Mouse (Mus musculus) brain, embryonic 18.5 days (tissue): ENCODE data around the gene Pemt.
"Not testable (repeated sequence)": the region's sequence is repeated elsewhere in the genome, so short reads cannot be mapped to it uniquely, and the experiment has no call there.

Source experiments
- DNase-seq: peaks from one replicate; pipeline ENCODE4 v3.0.0-alpha.2; 2012; ENCODE audit warnings: low read depth, low spot score

The Pemt gene

DNA sequence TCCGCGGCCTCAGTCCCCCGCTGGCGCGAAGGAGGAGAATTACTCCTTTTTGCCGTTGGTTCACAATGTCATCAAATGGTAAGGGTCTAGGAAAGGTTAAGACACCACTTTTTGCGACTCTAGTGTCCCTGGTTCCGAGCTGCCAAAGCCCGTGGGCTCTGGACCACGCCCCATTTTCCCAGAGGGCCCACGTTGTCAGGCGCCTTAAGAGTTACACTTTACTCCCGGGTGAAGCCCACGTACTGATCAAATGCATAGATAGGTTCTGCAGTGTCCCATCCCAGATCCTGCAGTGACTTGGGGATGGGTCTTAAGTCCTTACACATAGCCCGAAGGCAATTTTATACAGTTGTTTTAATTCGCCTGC lies 97.9 kb downstream of the Pemt start:
- DNase-seq, result no peak

- DNase-seq, result peak; percentile 89
Observed at GRCm38 (mm10) chr11:59947752-59948400, 98.4 kb downstream of the Pemt start, which contains the start of gene Med9. Med9 (plus strand) TSS chr11:59948206.

DNA sequence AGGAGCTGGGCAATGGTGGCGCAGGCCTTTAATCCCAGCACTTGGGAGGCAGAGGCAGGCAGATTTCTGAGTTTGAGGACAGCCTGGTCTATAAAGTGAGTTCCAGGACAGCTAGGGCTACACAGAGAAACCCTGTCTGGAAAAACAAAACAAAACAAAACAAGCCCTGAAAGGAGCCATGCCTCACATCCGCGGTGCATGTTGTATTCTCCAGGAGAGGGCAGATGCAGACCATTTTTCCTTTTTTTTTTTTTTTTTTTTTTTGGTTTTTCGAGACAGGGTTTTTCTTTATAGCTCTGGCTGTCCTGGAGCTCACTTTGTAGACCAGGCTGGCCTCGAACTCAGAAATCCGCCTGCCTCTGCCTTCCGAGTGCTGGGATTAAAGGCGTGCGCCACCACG lies 101.4 kb downstream of the Pemt start:
- not testable (repeated sequence) for DNase-seq

GRCm38 (mm10) chr11:59941391-59941790 lies 104.9 kb downstream of the Pemt start:
- DNase-seq, result no peak

- DNase-seq, result no peak
Observed at GRCm38 (mm10) chr11:59940645-59941044, 105.6 kb downstream of the Pemt start.

GRCm38 (mm10) chr11:59939821-59940220 lies 106.5 kb downstream of the Pemt start:
- DNase-seq, result no peak

- DNase-seq, result no peak
Observed at GRCm38 (mm10) chr11:59937615-59938014, 108.7 kb downstream of the Pemt start.

- no peak for DNase-seq
Observed at GRCm38 (mm10) chr11:59937023-59937422, 109.3 kb downstream of the Pemt start.

GRCm38 (mm10) chr11:59933943-59934342 lies 112.3 kb downstream of the Pemt start:
- DNase-seq, result no peak

DNA sequence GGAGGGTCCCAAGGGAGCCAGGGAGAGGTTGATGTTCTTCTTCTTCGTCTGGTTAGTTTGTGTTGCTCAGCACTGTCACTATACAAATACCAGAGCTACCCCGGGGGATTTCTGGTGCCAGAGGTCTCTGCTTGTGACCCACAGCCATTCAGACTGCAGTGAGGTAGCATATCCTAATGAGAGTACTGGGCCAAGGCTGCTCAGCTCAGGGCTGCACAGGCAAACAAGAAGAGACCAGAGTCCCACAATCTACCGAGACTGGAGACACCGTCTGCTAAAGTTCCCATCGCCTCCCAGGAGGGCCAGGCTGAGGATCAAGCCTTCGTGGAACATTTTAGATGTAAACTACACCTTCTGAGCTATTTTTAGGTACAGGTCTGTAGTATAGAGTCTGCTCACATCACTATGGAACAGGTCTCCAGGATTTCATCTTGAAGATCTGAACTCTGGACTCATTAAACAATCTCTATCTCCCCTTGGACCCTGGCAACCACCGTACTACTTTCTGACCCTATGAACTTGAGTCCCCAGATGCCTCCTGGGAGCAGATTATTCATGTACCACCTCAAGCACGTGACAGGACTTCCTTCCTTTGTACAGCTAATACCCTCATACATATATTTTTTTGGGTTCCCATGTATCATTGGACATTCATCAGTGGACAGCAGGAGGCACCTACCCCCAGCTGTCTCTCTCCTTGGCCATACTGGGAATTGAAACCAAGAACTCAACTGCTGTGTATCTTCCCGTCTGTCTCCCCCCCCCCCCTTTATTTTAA lies 113.5 kb downstream of the Pemt start:
- no peak for DNase-seq

DNA sequence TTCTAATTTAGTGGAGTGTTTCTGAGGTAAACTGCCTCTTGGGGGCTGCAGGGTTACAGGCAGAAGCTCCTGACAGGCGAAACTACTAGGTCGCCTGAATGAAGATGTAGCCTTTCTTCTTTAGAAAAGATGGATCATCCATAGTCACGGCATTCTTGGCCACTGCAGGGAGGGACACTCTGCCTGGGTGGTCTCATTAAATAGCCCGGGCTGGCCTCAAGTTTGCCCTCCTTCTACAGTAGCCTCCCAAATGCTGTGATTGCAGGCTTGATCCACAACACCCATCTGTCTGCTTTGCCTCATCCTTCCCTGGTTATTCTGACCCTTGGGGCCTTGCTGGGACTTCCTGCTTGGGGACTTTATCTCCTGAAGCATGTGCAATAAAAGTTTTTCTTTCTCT lies 116.3 kb downstream of the Pemt start:
- DNase-seq, result no peak

- no peak for DNase-seq
Observed at GRCm38 (mm10) chr11:59921265-59921664, 125.0 kb downstream of the Pemt start.
